19 mouse cellular contexts compared by ENCODE assay signal in the genomic region with DNA sequence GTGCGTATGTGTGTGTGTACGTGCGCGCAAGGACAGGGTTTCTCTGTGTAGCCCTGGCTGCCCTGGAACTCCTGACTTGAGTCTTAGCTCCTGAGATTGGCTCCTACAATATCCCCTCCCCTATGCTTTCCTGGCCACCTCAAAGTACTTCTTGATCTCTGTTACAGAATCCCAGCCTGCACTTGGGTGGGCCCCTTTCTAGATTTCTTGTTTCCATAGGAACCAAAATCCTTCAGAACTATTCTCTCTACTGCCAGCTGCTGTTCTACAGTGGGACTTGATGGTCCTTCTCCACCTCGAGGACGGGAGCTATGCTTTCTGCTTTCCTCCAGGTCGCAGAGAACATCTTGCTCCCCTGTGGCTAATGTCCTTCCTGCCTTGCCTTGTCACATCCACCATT.
A peak's percentile ranks its signal among the peaks of the same experiment; 100 is the strongest.
DNase-seq lines count a peak whose midpoint lies in the region; ATAC-seq and TF ChIP-seq lines count a peak whose summit lies in the region.
"Had no signal": no experiment of that assay in that cellular context is flagged by ENCODE, and none has a peak within 500 bp of the region (broad histone marks: within the 10 kb centered on the region; RNA-seq: fewer than 3 reads in every experiment).

No protein-coding gene starts in this region.

- peak; percentile 36; the same call in 1 of the 2 replicates for ATAC-seq in frontal cortex, adult (ENCODE audit: low TSS enrichment)
- no peak for ATAC-seq in lung, postnatal 0 days
- ATAC-seq in midbrain, postnatal 0 days (ENCODE audit: low FRiP score) = peak; percentile 58
- ATAC-seq in midbrain, embryonic 16.5 days = no peak
- ATAC-seq in forebrain, embryonic 12.5 days (ENCODE audit: low FRiP score) = no peak
- ATAC-seq: forebrain, embryonic 14.5 days; inflammation-experienced regulatory T-cells, adult 6 months had no signal

- TF ChIP-seq EP300 in lung, postnatal 0 days (IDR thresholded peaks at IDR 0.05) = no peak

- 71% methylated on average over 7 of the region's 7 CpGs for whole genome bisulfite sequencing in lung, postnatal 0 days
- WGBS in midbrain, postnatal 0 days = 71% methylated on average over 7 of the region's 7 CpGs
- 66% methylated on average over 7 of the region's 7 CpGs for WGBS in midbrain, embryonic 16.5 days
- 78% methylated on average over 7 of the region's 7 CpGs for WGBS in forebrain, embryonic 12.5 days

- no peak for DNase-seq in frontal cortex, postnatal 10 days (ENCODE audit: low spot score in 2 of 2)
- peak; percentile 8 for DNase-seq in lung, postnatal 0 days (ENCODE audit: low spot score)
- no peak for DNase-seq in lung, postnatal 14 days
- DNase-seq in midbrain, postnatal 0 days (ENCODE audit: low spot score) = no peak
- DNase-seq: adrenal gland, postnatal 10 days; cerebellum, adult 11 months; cerebellum, adult 8-10 months; cerebellum, postnatal 14 days; gastrocnemius, adult 2 months; gastrocnemius, postnatal 25 days had no signal

- H3K27me3 ChIP-seq in lung, postnatal 0 days (replicated peaks; ENCODE audit: insufficient read depth, low read length) = no peaks in the 10 kb centered on the region
- no peaks in the 10 kb centered on the region for H3K27me3 ChIP-seq in midbrain, postnatal 0 days (ENCODE audit: insufficient read depth, low read length)
- no peaks in the 10 kb centered on the region for H3K27me3 ChIP-seq in midbrain, embryonic 16.5 days (ENCODE audit: control insufficient read depth, insufficient read depth, low read depth, low read length)
- H3K27me3 ChIP-seq in forebrain, embryonic 12.5 days = no peaks in the 10 kb centered on the region
- H3K27me3 ChIP-seq: embryonic facial prominence, embryonic 13.5 days; hindbrain, embryonic 15.5 days had no signal

- H3K4me2 ChIP-seq in lung, postnatal 0 days (replicated peaks; ENCODE audit: low read depth, low read length) = no peak overlapping the region
- no peak overlapping the region for H3K4me2 ChIP-seq in midbrain, postnatal 0 days (ENCODE audit: low read depth, low read length, poor library complexity, severe bottlenecking)
- no peak overlapping the region for H3K4me2 ChIP-seq in midbrain, embryonic 16.5 days (ENCODE audit: low read length)
- no peak overlapping the region for H3K4me2 ChIP-seq in forebrain, embryonic 12.5 days
- H3K4me2 ChIP-seq: embryonic facial prominence, embryonic 13.5 days; heart, embryonic 12.5 days; hindbrain, embryonic 15.5 days had no signal

- H3K9ac ChIP-seq in lung, postnatal 0 days (replicated peaks; ENCODE audit: low read depth) = no peak overlapping the region
- no peak overlapping the region for H3K9ac ChIP-seq in midbrain, postnatal 0 days (replicated peaks; ENCODE audit: low read length, poor library complexity, severe bottlenecking)
- no peak overlapping the region for H3K9ac ChIP-seq in midbrain, embryonic 16.5 days (ENCODE audit: low read depth, low read length)
- no peak overlapping the region for H3K9ac ChIP-seq in forebrain, embryonic 12.5 days
- H3K9ac ChIP-seq: embryonic facial prominence, embryonic 13.5 days; heart, embryonic 12.5 days; hindbrain, embryonic 15.5 days had no signal

- TF ChIP-seq CTCF in lung, postnatal 0 days (IDR thresholded peaks at IDR 0.05) = no peak
- peak; percentile 43 for TF ChIP-seq CTCF in midbrain, postnatal 0 days (IDR thresholded peaks at IDR 0.05)

- H3K9me3 ChIP-seq in lung, postnatal 0 days (ENCODE audit: low read length) = no peaks in the 10 kb centered on the region
- H3K9me3 ChIP-seq in midbrain, postnatal 0 days (ENCODE audit: low read length) = no peaks in the 10 kb centered on the region
- H3K9me3 ChIP-seq in midbrain, embryonic 16.5 days (replicated peaks; ENCODE audit: control insufficient read depth, low read length, poor library complexity, severe bottlenecking) = no peaks in the 10 kb centered on the region
- no peaks in the 10 kb centered on the region for H3K9me3 ChIP-seq in forebrain, embryonic 12.5 days
- H3K9me3 ChIP-seq: embryonic facial prominence, embryonic 13.5 days; heart, embryonic 12.5 days; hindbrain, embryonic 10.5 days; hindbrain, embryonic 15.5 days had no signal

- H3K4me1 ChIP-seq in lung, postnatal 0 days (ENCODE audit: insufficient read depth, low read depth, low read length) = no peaks in the 10 kb centered on the region
- H3K4me1 ChIP-seq in midbrain, postnatal 0 days (ENCODE audit: insufficient read depth, low read length) = no peaks in the 10 kb centered on the region
- peaks cover 2% of the 10 kb centered on the region; the same call in 1 of the 2 replicates for H3K4me1 ChIP-seq in midbrain, embryonic 16.5 days (ENCODE audit: control insufficient read depth, insufficient read depth, low read length)
- peaks cover 7% of the 10 kb centered on the region for H3K4me1 ChIP-seq in forebrain, embryonic 12.5 days
- H3K4me1 ChIP-seq: hindbrain, embryonic 15.5 days had no signal

- H3K27ac ChIP-seq in lung, postnatal 0 days (ENCODE audit: low read length) = no peak overlapping the region
- no peak overlapping the region for H3K27ac ChIP-seq in midbrain, postnatal 0 days (ENCODE audit: low read depth, low read length)
- H3K27ac ChIP-seq in midbrain, embryonic 16.5 days (ENCODE audit: low read length) = no peak overlapping the region
- H3K27ac ChIP-seq in forebrain, embryonic 12.5 days = no peak overlapping the region
- H3K27ac ChIP-seq: embryonic facial prominence, embryonic 13.5 days; gastrocnemius, adult 2 months; hindbrain, embryonic 10.5 days; hindbrain, embryonic 15.5 days had no signal

- no peak overlapping the region for H3K4me3 ChIP-seq in lung, postnatal 0 days (ENCODE audit: low read depth, low read length)
- H3K4me3 ChIP-seq in midbrain, postnatal 0 days (ENCODE audit: low read depth, low read length) = no peak overlapping the region
- no peak overlapping the region for H3K4me3 ChIP-seq in midbrain, embryonic 16.5 days (ENCODE audit: low read depth, low read length)
- H3K4me3 ChIP-seq in forebrain, embryonic 12.5 days (replicated peaks) = no peak overlapping the region
- H3K4me3 ChIP-seq: embryonic facial prominence, embryonic 13.5 days; gastrocnemius, adult 2 months; heart, embryonic 12.5 days; hindbrain, embryonic 10.5 days; hindbrain, embryonic 15.5 days had no signal

- no peaks in the 10 kb centered on the region for H3K36me3 ChIP-seq in lung, postnatal 0 days (ENCODE audit: insufficient read depth, low read length)
- H3K36me3 ChIP-seq in midbrain, postnatal 0 days (ENCODE audit: insufficient read depth, low read length) = no peaks in the 10 kb centered on the region
- no peaks in the 10 kb centered on the region for H3K36me3 ChIP-seq in midbrain, embryonic 16.5 days (ENCODE audit: control insufficient read depth, insufficient read depth, low read length)
- H3K36me3 ChIP-seq in forebrain, embryonic 12.5 days (replicated peaks) = no peaks in the 10 kb centered on the region
- H3K36me3 ChIP-seq: embryonic facial prominence, embryonic 13.5 days; heart, embryonic 12.5 days; hindbrain, embryonic 10.5 days; hindbrain, embryonic 15.5 days had no signal

Comparison
In these comparisons a context has a peak if more than half of its experiments do, and no peak if none do; other contexts are left out.
1. ATAC-seq: peak in frontal cortex, adult (single experiment) and midbrain, postnatal 0 days (single experiment); none in lung, postnatal 0 days (single experiment), midbrain, embryonic 16.5 days (single experiment) and forebrain, embryonic 12.5 days (single experiment).